Mouse (Mus musculus) layer of hippocampus, postnatal 25 days (tissue): Measurements from ENCODE around the gene Ncdn. TPM values are rescaled to one million over a fixed set of nuclear protein-coding genes. Genes with fewer than 3 reads are reported as not detected.

Experiments used
- DNase-seq, 2 experiments: peaks; one replicate each; pipeline ENCODE4 v3.0.0; 2022; ENCODE audit warnings: mixed read lengths in 2 of 2, low spot score in 1 of 2; ENCODE audit errors: extremely low spot score in 1 of 2
- total RNA-seq, 2 experiments: library from RNA; stranded (reverse); gene quantifications; 2 replicates each; pipeline ENCODE4 v1.2.3; 2021

The Ncdn gene
- total RNA-seq = 1,000 to 10,000 TPM; 1,823 to 1,918 TPM

DNA sequence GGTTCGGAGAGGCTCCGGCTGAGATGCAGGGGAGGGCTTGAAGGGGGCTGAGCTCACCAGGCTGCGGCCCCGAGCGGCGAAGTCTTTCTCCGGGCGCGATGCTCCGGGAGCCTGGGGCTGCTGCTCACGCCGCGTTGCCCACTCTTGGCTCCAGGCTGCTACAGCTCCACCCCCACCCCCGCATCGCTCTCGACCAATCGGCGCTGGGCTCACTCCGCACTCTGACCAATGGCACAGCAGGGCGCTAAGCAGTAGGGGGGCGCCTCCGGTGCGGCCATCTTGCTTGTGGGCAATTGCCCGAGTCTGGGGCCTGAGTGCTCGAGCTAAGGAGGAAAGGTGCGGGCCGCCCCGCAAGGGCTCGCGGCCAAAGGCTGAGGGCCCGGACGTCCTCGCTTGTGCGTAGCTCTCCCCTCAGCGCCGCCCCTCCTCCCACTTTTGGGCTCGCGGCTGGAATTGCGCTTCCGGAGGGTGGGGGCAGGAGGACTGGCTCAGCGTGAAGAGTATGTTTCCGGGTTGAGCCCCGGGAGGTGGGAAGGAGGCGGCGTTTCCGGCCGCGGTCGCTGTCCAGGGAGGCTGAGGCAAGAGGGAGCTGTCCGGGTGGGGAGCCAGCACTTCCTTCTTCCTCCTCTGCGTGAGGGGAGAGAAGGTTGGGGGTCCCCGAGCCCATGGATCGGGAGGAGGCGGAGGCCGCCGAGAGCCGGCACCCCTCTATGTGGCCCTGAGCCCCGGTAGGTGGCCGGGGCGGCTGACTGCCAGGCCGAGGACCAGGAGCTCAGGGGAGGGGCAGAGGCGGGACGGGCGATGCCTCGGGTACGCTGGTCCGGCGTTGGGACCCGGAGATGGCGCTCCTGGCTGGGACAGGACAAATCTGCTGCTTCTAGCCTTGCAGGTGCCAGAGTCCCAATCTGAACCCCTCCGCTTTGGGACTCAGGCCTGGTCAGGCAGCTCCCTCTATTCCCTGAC, at the start of gene Ncdn, which contains the start of gene AU040320:
Ncdn (minus strand) TSS at position 171 of the 963 bp plus-strand sequence.
AU040320 (plus strand) TSS at position 277 of the 963 bp plus-strand sequence.
- peak; percentile 91 to 98 for DNase-seq

- no peak for DNase-seq
These were observed 48.9 kb upstream of the Ncdn start for GRCm38 (mm10) chr4:126802174-126802573.

DNA sequence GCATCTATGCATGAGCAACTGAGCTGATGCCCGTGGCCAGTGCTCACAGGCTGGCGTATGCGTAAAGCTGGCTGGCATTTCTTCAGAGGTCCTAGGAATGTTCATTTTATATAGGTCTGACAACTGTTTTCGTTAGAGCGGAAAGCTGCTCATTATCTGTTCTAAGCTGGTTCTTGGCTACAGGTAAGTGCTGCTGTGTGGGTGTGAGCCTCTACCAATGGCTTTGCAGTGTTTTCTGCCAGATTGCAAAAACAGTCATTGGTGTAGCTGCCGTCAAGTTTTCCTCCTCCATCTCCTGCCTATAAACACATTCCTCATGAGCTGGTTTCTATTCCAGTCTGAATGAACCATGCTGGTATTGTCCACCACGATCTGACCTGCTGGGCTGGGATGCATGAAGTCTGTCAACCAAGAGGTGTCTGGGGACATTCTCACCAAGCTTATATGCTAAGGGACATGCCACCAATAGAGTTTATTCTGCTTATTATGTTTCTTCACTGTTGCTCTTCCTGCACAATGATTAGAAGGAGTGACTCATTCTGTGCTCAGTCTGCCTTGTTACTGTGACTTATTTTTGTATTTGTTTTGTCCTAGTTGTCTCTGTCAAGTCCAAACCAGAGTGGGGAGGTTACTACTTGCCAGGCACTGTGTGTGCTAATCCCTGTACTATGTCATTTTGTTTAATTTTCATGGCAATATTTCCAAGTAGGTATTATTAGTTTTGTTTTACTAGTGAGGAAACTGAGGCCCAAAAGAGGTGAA, 39.3 kb upstream of the Ncdn start:
- DNase-seq = no peak

GRCm38 (mm10) chr4:126782996-126783395, 29.8 kb upstream of the Ncdn start:
- DNase-seq = peak in 1 of 2 experiments; percentile 43

- no peak for DNase-seq
These were observed 29.3 kb upstream of the Ncdn start for GRCm38 (mm10) chr4:126782512-126782911.

DNA sequence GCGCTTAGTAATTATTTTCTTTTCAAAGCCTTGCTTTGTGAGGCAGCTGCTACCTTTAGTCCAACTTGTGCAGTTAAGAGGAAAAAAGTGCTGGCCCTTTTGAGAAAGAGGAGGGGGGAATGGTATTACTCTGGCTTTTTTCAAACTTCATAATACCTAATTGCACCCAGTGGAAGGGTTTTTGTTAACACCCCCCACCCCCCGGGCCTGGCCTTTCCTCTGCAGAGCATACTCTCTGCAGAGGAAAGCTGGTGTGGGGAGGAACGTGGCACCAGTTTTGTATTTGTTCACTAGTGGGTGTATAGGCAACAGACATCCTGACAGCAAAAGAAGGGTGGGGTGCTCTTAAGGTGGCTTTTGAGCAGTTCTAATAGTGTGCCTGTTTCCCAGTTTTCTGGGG, 28.6 kb upstream of the Ncdn start:
- no peak for DNase-seq

- no peak for DNase-seq
These were observed 26.9 kb upstream of the Ncdn start for GRCm38 (mm10) chr4:126779826-126780775.

- DNase-seq = no peak
These were observed 25.9 kb upstream of the Ncdn start for GRCm38 (mm10) chr4:126779148-126779581.

DNA sequence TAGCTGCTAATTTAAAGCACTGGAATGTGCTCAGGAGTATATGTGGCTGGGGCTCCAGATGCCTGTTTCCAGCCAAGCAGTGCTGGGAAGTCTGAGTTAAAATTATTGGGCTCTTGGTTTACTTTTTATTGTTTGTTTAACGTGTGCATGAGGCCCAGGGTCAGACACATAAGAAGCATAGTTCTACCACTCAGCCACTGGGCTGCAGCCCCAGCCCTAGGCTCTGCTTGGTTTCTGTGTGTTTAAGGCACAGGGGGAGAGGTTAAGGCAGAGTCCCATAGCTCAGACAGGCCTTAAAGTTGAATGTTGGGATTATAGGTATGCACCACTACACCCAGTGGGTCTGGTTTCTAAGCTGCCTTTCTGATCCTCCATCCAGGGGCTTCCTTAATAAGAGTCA, 21.9 kb upstream of the Ncdn start:
- no peak for DNase-seq

DNA sequence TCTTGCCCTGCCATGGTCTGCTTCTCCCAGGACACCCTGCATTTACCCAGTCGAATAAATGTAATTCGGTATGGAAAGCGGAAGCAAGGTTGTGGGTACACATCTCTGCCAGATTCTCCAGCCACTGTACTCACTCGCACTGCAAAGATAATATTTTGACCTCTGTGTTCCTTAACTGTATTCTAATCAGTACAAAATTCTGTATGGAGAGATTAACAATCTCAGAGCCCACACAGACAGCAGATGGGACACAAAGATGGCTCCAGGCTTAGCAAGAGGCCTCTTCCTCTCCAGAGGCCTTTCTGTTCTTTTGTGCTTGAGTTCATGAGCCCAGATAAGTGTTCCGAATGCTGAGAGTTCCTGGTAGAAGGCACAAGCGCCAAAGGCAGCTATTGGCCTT, 20.6 kb upstream of the Ncdn start:
- DNase-seq = no peak

DNA sequence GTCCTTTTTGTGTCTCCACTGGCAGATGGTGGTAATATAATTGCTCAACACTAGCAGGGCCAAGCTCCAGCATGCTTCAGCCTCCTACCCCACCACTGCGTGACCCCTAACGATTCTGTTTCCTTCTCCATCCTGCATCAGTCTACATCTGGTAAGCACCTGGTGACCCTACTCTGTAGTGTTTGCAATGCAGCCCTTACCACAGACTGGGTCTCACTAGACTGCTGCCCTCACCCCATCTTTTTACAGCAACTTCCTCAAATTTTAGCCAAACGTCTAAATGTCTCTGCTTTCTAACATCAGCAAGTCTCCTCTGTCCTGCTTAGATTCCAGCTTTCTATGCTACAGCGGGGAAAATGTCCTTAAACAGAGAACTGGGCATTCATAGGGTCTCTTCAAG, 17.6 kb upstream of the Ncdn start:
- DNase-seq = no peak

- no peak for DNase-seq
These were observed 16.7 kb upstream of the Ncdn start for GRCm38 (mm10) chr4:126769800-126770563.

GRCm38 (mm10) chr4:126763483-126763882, 10.2 kb upstream of the Ncdn start:
- no peak for DNase-seq

- DNase-seq = no peak
These were observed 9.5 kb upstream of the Ncdn start for GRCm38 (mm10) chr4:126762586-126763359.

DNA sequence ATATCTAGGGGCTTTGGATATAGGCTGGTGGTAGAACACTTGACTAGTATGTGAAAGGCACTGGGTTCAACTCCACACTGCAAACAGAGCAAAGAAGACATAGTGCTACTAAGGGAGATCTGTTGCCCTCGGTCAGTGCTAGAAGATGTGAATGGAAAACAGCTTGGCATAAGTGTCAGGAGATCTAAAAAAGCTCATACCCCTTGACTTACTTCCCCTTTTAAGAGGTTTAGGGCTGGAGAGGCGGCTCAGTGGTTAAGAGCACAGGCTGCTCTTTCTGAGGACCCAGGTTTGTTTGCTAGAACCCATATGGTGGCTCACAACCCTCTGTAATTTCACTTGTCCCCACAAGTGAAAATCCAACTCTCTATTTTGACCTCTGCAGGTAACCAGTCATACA, 6.2 kb upstream of the Ncdn start:
- DNase-seq = no peak

GRCm38 (mm10) chr4:126758299-126758698, 5.1 kb upstream of the Ncdn start:
- DNase-seq = no peak

- DNase-seq = peak in 1 of 2 experiments; percentile 46
These were observed 3.5 kb upstream of the Ncdn start for GRCm38 (mm10) chr4:126756766-126757165.

GRCm38 (mm10) chr4:126754736-126755374, 1.6 kb upstream of the Ncdn start:
- no peak for DNase-seq
